Mouse (Mus musculus) embryonic facial prominence, embryonic 11.5 days (tissue): ENCODE measurements around the gene Lhpp. TPM values are rescaled to one million over a fixed set of nuclear protein-coding genes. Genes with fewer than 3 reads are reported as not detected.
A peak's percentile ranks its signal among the peaks of the same experiment; 100 is the strongest.

Source experiments
- ATAC-seq: fragments of 200-750 bp; cut with Nextera tagmentation; replicated peaks from 2 replicates; pipeline ENCODE4 v1.8.0; 2017; ENCODE audit warnings: low read depth; ENCODE audit not compliant: insufficient number of reproducible peaks, low FRiP score, low TSS enrichment
- DNase-seq: peaks from one replicate; pipeline ENCODE4 v3.0.0-alpha.2; 2015; ENCODE audit warnings: low spot score
- H3K27ac ChIP-seq: fragments of 300-500 bp; sonication (generic); replicated peaks from 2 replicates; pipeline ENCODE4 v1.5.1; 2014; ENCODE audit warnings: mild to moderate bottlenecking, low read depth, low read length, control low read depth
- H3K27me3 ChIP-seq: fragments of 300-500 bp; sonication (generic); 2 replicates; pipeline ENCODE4 v1.6.1; 2014; ENCODE audit warnings: mild to moderate bottlenecking, low read length, moderate library complexity, mixed read lengths; ENCODE audit not compliant: control insufficient read depth, insufficient read depth
- H3K36me3 ChIP-seq: fragments of 300-500 bp; sonication (generic); replicated peaks from 2 replicates; pipeline ENCODE4 v1.6.1; 2014; ENCODE audit warnings: low read depth, mild to moderate bottlenecking, low read length, moderate library complexity, mixed read lengths; ENCODE audit not compliant: control insufficient read depth, insufficient read depth
- H3K4me1 ChIP-seq: fragments of 300-500 bp; sonication (generic); 2 replicates; pipeline ENCODE4 v1.6.1; 2014; ENCODE audit warnings: low read length, mixed read lengths; ENCODE audit not compliant: control insufficient read depth, insufficient read depth
- H3K4me2 ChIP-seq: fragments of 300-500 bp; sonication (generic); 2 replicates; pipeline ENCODE4 v1.6.1; 2014; ENCODE audit warnings: low read depth, mild to moderate bottlenecking, control low read depth, low read length, moderate library complexity
- H3K4me3 ChIP-seq: fragments of 300-500 bp; sonication (generic); 2 replicates; pipeline ENCODE4 v1.5.1; 2014; ENCODE audit warnings: low read depth, low read length, control low read depth
- H3K9ac ChIP-seq: fragments of 300-500 bp; sonication (generic); replicated peaks from 2 replicates; pipeline ENCODE4 v1.6.1; 2014; ENCODE audit warnings: mild to moderate bottlenecking, control low read depth, low read length
- H3K9me3 ChIP-seq: fragments of 300-500 bp; sonication (generic); replicated peaks from 2 replicates; pipeline ENCODE4 v1.6.1; 2016; ENCODE audit warnings: mild to moderate bottlenecking, low read length, inconsistent platforms, mixed read lengths; ENCODE audit not compliant: control insufficient read depth
- WGBS: fragments of 180-500 bp; shearing (Covaris S2); extraction: QIAGEN DNeasy Blood & Tissue Kit; methylation state at CpG from one replicate; pipeline ENCODE4 v1.1.7; 2014; 5-methylcytosine and 5-hydroxymethylcytosine counted together
- polyA plus RNA-seq: library from polyadenylated mRNA; unstranded; fragments of >200 nt; fragmentation: Nextera tagmentation; extraction: Ambion mirVana; gene quantifications from 2 replicates; pipeline ENCODE4 v1.2.1, GENCODE M21; 2014

Lhpp gene
- polyA plus RNA-seq, 1 experiment from 2014 or later = 15.5 TPM

DNA sequence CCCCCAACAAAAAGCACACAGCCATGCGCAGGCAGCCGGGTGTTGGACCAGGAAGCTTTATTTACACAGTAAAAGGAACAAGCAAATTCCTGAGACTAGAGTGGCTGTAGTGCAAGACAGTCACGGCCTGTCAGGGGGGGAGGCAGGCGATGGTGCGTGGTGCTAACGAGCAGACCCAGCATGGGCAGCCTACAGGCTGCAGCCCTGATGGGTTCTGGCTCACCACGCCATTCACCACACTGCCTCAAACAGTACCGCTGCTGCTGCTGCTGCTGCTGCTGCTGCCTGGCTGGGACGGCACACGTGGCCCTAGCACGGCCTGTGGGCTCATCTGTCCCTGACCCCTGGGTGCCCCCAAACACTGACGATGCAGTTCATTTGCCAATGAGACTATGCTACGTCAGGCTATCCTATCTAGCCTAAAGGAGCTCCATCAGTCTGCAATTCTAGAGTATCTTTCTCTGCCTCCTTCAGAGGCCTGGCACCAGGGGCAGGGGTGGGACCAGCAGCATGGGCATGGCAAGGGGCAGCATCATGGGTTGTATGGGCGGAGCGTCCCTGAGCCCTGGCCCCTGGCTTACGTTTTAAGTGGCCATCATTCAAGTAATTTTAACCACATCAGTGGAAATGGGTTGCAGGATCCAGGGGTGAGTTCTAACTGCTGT, 101.7 kb downstream of the Lhpp start:
- ATAC-seq = no peak
- H3K36me3 ChIP-seq = no peaks in the 10 kb centered on the region
- no peak overlapping the region for H3K27ac ChIP-seq
- H3K4me2 ChIP-seq = no peak overlapping the region
- no peak overlapping the region for H3K9ac ChIP-seq
- H3K9me3 ChIP-seq = no peaks in the 10 kb centered on the region
- peaks cover 6% of the 10 kb centered on the region for H3K4me1 ChIP-seq
- no peaks in the 10 kb centered on the region for H3K27me3 ChIP-seq
- DNase-seq = no peak
- no peak overlapping the region for H3K4me3 ChIP-seq
- WGBS = 39% methylated on average over 16 of the region's 16 CpGs

GRCm38 (mm10) chr7:132712956-132713355, 102.5 kb downstream of the Lhpp start:
- H3K4me2 ChIP-seq = no peak overlapping the region
- no peak overlapping the region for H3K27ac ChIP-seq
- peaks cover 6% of the 10 kb centered on the region for H3K4me1 ChIP-seq
- H3K4me3 ChIP-seq = no peak overlapping the region
- H3K27me3 ChIP-seq = no peaks in the 10 kb centered on the region
- no peak for DNase-seq
- H3K9me3 ChIP-seq = no peaks in the 10 kb centered on the region
- WGBS = 78% methylated on average over 7 of the region's 7 CpGs
- no peak overlapping the region for H3K9ac ChIP-seq
- ATAC-seq = no peak
- H3K36me3 ChIP-seq = no peaks in the 10 kb centered on the region

GRCm38 (mm10) chr7:132713483-132714126, 103.2 kb downstream of the Lhpp start:
- H3K36me3 ChIP-seq = no peaks in the 10 kb centered on the region
- 59% methylated on average over 8 of the region's 8 CpGs for WGBS

GRCm38 (mm10) chr7:132714236-132714923, 103.9 kb downstream of the Lhpp start:
- Histone ChIP-seq H3K27me3 (no peaks in the 10 kb centered on the region), H3K36me3 (no peaks in the 10 kb centered on the region), H3K4me2 (no peak overlapping the region), H3K9me3 (no peaks in the 10 kb centered on the region), H3K4me1 (peaks cover 6% of the 10 kb centered on the region), H3K4me3 (no peak overlapping the region), H3K27ac (peak overlapping the region; percentile 47; the same call in 1 of the 2 replicates), H3K9ac (0 out of 2 replicates have a peak overlapping the region, but pooled peaks have one; percentile 18)
- 33% methylated on average over 6 of the region's 6 CpGs for WGBS
- peak; percentile 40 for DNase-seq
- peak; percentile 58 for ATAC-seq

More at GRCm38 (mm10) chr7:132713483-132714126, 103.2 kb downstream of the Lhpp start:
- Histone ChIP-seq H3K27me3 (no peaks in the 10 kb centered on the region), H3K4me2 (no peak overlapping the region), H3K9ac (no peak overlapping the region), H3K27ac (peak overlapping the region; percentile 56), H3K4me1 (peaks cover 6% of the 10 kb centered on the region), H3K4me3 (no peak overlapping the region), H3K9me3 (no peaks in the 10 kb centered on the region)
- DNase-seq (no peak), ATAC-seq (no peak)

DNA sequence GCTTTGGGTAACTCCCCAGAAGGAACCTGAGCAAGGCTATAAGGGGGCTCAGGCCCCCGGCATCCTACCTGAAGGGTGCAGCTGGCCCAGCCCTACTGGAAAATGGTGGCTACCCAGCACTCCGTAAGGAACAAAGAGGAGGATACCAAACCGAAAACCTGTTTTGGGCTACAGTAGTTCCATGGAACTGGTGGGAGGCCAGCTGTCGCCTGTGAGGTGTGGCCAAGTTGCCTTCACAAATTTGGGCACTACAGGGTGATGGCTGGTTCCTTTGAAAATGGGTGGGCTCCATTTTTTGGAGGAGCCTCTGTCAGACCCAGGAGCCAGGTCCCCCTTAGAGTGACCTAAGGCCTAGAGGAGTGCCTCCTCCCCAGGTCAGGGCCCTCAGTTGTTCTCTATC, 104.8 kb downstream of the Lhpp start:
- Histone ChIP-seq H3K27me3 (no peaks in the 10 kb centered on the region), H3K36me3 (no peaks in the 10 kb centered on the region), H3K9ac (no peak overlapping the region), H3K27ac (no peak overlapping the region), H3K9me3 (no peaks in the 10 kb centered on the region), H3K4me3 (no peak overlapping the region), H3K4me1 (peaks cover 6% of the 10 kb centered on the region), H3K4me2 (no peak overlapping the region)
- 88% methylated on average over 4 of the region's 4 CpGs for WGBS
- no peak for ATAC-seq
- DNase-seq = no peak

GRCm38 (mm10) chr7:132719570-132719969, 109.1 kb downstream of the Lhpp start:
- ATAC-seq = no peak
- H3K9me3 ChIP-seq = no peaks in the 10 kb centered on the region

GRCm38 (mm10) chr7:132720562-132720961, 110.1 kb downstream of the Lhpp start:
- H3K36me3 ChIP-seq = no peaks in the 10 kb centered on the region
- no peak overlapping the region for H3K4me2 ChIP-seq
- DNase-seq (no peak), ATAC-seq (no peak)
- no peak overlapping the region for H3K4me3 ChIP-seq
- H3K9me3 ChIP-seq = no peaks in the 10 kb centered on the region
- H3K27me3 ChIP-seq = no peaks in the 10 kb centered on the region
- 87% methylated on average over 8 of the region's 8 CpGs for WGBS
- H3K4me1 ChIP-seq = no peaks in the 10 kb centered on the region
- no peak overlapping the region for H3K9ac ChIP-seq
- no peak overlapping the region for H3K27ac ChIP-seq

More at GRCm38 (mm10) chr7:132719570-132719969, 109.1 kb downstream of the Lhpp start:
- Histone ChIP-seq H3K27ac (no peak overlapping the region), H3K4me1 (no peaks in the 10 kb centered on the region; the same call in 1 of the 2 replicates), H3K27me3 (no peaks in the 10 kb centered on the region), H3K4me3 (no peak overlapping the region), H3K4me2 (no peak overlapping the region), H3K9ac (no peak overlapping the region), H3K36me3 (no peaks in the 10 kb centered on the region)
- 87% methylated on average over 4 of the region's 4 CpGs for whole genome bisulfite sequencing
- DNase-seq = no peak
